Mouse (Mus musculus) thymus, adult 2 months (tissue): ENCODE data around the gene Gng2.

Source experiments
- CTCF ChIP-seq: fragments of 200-500 bp; IDR thresholded peaks from 2 replicates; pipeline ENCODE4 v1.5.1; 2012; ENCODE audit warnings: mild to moderate bottlenecking, control low read depth, low read length, moderate library complexity, borderline replicate concordance; ENCODE audit not compliant: control insufficient read depth, poor library complexity, insufficient read depth; ENCODE audit errors: extremely low read depth
- POLR2A ChIP-seq: fragments of 200-500 bp; IDR thresholded peaks from 2 replicates; pipeline ENCODE4 v1.6.1; 2012; ENCODE audit warnings: mild to moderate bottlenecking, low read length, control low read depth, moderate library complexity; ENCODE audit not compliant: control insufficient read depth, poor library complexity, insufficient read depth; ENCODE audit errors: extremely low read depth

DNA sequence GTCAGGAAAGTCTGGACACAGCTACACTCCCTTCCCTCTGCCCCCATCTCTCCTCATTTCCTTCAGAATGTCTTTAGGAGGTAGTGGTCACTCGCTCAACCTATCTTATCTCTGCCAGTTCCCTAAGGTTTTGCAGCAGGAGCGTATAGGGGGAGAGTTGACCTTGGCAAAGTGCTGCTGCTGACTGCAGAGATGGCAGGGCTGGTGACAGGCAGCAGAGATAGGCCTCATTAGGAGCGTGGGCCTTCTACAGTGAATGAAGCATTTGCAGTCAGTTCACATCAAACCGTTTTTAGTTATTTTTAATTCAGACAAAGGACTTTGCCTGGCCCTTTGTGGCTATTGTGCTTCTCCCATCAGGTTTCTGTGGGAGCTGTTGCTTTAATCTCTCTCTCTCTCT is 35.1 kb downstream of the Gng2 start:
- no peak for TF ChIP-seq CTCF
- TF ChIP-seq POLR2A, result no peak
